Mouse (Mus musculus): Measurements from ENCODE around the gene Tdrkh. TPM values are rescaled to one million over a fixed set of nuclear protein-coding genes. Genes with fewer than 3 reads are reported as not detected.

Tdrkh gene
- polyA plus RNA-seq, 1 experiment from 2014 or later = 19.8 TPM

Other genes starting within 250 kb of the Tdrkh start
- not detected in 2 replicates for gene Gm10696, start 235.1 kb upstream of the Tdrkh start, polyA plus RNA-seq (2014; fragmentation: Nextera tagmentation; extraction: Ambion mirVana)
- gene Gm5286, start 216.6 kb upstream of the Tdrkh start, polyA plus RNA-seq (2014; fragmentation: Nextera tagmentation; extraction: Ambion mirVana) = not detected in 2 replicates
- gene Gm4778, start 149.2 kb upstream of the Tdrkh start, polyA plus RNA-seq (2014; fragmentation: Nextera tagmentation; extraction: Ambion mirVana) = not detected in 2 replicates
- gene Them4, start 103.2 kb upstream of the Tdrkh start, polyA plus RNA-seq (2014; fragmentation: Nextera tagmentation; extraction: Ambion mirVana) = 9.6 and 13.3 TPM in 2 replicates
- 0.50 TPM in 1 of 2 replicates, not detected in the other for gene Them5, start 71.2 kb upstream of the Tdrkh start, polyA plus RNA-seq (2014; fragmentation: Nextera tagmentation; extraction: Ambion mirVana)
- 0.88 and 0.89 TPM in 2 replicates for gene C2cd4d, start 50.8 kb upstream of the Tdrkh start, polyA plus RNA-seq (2014; fragmentation: Nextera tagmentation; extraction: Ambion mirVana)
- gene Rorc, start 40.5 kb upstream of the Tdrkh start, polyA plus RNA-seq (2014; fragmentation: Nextera tagmentation; extraction: Ambion mirVana) = 0.22 and 0.38 TPM in 2 replicates
- gene Lingo4, start 14.8 kb upstream of the Tdrkh start, polyA plus RNA-seq (2014; fragmentation: Nextera tagmentation; extraction: Ambion mirVana) = 0.06 and 0.13 TPM in 2 replicates
- gene Mrpl9, start 30.0 kb downstream of the Tdrkh start, polyA plus RNA-seq (2014; fragmentation: Nextera tagmentation; extraction: Ambion mirVana) = 63.8 and 66.0 TPM in 2 replicates
- 0.14 TPM in 1 of 2 replicates, not detected in the other for gene Oaz3, start 30.6 kb downstream of the Tdrkh start, polyA plus RNA-seq (2014; fragmentation: Nextera tagmentation; extraction: Ambion mirVana)
- 29.2 and 32.8 TPM in 2 replicates for gene Celf3, start 65.0 kb downstream of the Tdrkh start, polyA plus RNA-seq (2014; fragmentation: Nextera tagmentation; extraction: Ambion mirVana)
- gene Riiad1, start 67.1 kb downstream of the Tdrkh start, polyA plus RNA-seq (2014; fragmentation: Nextera tagmentation; extraction: Ambion mirVana) = 3.0 and 3.4 TPM in 2 replicates
- 39.3 and 41.6 TPM in 2 replicates for gene Snx27, start 169.4 kb downstream of the Tdrkh start, polyA plus RNA-seq (2014; fragmentation: Nextera tagmentation; extraction: Ambion mirVana)
- not detected in 2 replicates for gene Gm10972, start 229.8 kb downstream of the Tdrkh start, polyA plus RNA-seq (2014; fragmentation: Nextera tagmentation; extraction: Ambion mirVana)
- 5.0 and 5.3 TPM in 2 replicates for gene Tuft1, start 245.6 kb downstream of the Tdrkh start, polyA plus RNA-seq (2014; fragmentation: Nextera tagmentation; extraction: Ambion mirVana)